Mouse (Mus musculus) c-Kit-positive CD71-positive TER-119-positive erythroid progenitor cells, embryonic 14.5 days (primary cell): Measurements from ENCODE around the gene Polr1b.
A peak's percentile ranks its signal among the peaks of the same experiment; 100 is the strongest.

ENCODE experiments used
- DNase-seq: peaks from one replicate; pipeline ENCODE4 v3.0.0-alpha.2; 2013; ENCODE audit warnings: low spot score

The Polr1b gene

DNA sequence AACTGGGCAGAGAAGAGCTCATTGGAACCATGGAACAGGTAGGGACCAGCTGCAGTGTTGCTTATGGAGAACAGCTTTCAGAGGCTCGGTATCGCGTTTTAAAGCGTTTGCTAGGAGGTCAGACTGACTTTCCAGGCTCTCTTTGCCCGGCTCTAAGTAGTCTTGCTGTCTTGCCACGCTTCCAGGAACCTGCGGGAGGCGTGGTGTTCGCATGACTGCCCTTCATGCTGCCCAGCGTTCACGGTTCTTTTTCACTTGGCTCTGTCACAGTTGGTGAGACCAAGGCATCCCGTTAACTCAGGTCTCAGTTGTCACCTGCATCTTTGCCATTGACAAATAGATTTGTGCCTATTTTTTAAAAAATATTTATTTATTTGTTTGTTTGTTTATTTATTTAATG lies 17.3 kb downstream of the Polr1b start:
- DNase-seq = no peak

DNA sequence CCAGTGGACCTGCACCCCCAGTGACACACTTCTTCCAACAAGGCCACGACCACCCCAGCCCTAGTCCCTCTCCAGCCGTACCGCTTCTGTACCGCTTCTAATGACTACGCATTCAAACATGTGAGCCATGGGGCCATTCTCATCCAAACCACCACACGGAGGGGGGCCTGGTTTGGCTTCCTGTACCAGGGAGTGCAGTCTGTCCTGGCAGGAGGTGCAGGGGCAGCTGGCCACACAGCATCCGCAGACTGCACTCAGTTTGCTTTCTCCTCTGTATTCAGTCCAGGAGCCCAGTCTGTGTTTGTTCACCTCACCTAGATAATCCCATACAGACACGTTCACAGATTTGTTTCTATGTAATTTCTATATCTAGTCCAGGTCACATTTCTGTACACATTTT lies 21.2 kb downstream of the Polr1b start:
- no peak for DNase-seq

DNA sequence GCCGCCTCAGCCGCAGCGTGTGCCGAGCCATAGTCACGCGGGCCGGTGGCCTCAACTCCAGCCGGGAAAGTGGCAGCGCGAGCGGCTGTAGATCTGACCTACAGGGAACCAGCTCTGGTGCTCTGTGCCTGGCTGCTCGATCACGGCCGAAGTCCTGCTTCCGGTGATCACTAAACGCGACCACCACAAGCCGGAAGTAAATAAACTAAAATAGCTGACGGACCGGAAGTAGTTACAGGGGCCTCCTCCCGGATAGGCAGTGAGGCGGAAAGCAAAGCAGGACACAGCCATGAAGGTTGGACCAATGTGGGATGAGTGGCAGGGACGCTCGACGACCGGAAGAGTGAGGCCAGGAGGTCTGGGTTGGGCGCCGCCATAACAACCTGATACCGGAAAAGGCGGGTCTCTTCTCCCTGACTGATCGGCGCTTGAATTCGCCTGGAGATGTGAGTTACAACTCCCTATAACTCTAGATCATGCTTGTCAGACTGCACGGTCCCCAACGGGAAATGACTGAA lies 28.7 kb downstream of the Polr1b start, which contains the start of gene Chchd5:
Gene Chchd5 (plus strand): TSS at position 289 of the 518 bp plus-strand sequence.
- peak; percentile 91 for DNase-seq

DNA sequence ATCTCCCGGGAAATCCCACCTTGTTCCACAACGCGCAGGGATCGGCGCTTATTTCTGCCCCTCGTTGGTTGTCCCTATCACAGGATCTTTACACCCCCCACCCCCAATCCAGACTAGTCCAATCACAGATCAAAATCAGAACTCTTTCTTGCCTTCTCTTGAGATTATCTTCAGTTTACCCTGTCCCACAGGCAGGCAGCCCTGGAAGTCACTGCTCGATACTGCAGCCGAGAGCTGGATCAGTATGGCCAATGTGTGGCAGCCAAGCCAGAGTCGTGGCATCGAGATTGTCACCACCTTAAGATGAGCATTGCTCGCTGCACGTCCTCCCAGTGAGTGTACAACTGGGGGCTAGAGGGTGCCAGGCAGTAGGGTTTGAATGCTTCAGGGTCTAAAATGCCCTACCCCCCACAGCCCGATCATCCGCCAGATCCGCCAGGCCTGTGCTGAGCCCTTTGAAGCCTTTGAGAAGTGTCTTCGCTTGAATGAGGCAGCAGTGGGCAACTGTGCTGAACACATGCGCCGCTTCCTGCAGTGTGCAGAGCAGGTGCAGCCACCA lies 29.3 kb downstream of the Polr1b start:
- DNase-seq = no peak

DNA sequence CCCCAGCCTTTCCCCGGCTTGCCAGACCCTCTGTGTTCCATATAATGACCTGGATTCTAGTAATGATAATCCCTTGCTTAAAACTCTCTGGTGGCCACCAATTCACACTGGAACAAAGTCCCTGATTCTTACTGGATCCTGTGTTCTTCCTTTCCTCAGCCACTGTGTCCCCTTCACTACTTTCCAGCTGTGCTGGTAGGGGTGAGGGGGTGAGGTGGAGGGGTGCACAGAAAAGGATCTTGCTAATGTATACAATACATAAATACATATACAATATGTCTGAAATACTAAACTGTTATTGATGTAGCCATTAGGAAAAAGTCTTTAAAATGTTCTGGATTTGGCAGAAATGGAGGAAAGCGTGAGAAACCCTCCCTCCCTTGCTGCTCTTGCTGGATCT lies 30.0 kb downstream of the Polr1b start:
- DNase-seq = no peak

DNA sequence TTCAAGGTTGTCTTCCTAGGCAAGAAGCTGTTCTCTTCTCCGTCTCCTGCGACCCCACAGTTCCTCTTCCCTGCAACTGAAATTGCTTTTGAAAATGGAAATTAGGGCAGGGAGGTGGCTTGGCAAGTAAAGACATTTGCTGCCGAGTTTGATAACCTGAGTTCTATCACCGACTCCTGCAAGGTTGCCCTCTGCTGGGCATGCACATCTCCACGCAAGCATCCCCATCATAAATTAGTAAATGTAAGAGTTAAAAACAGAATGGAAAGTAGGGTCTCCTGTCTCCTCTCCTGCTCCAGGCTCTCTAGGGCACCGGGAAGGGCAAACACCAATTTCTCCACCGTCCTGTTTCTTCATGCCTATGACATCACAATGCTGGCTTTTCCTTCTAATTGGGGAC lies 31.4 kb downstream of the Polr1b start:
- no peak for DNase-seq

DNA sequence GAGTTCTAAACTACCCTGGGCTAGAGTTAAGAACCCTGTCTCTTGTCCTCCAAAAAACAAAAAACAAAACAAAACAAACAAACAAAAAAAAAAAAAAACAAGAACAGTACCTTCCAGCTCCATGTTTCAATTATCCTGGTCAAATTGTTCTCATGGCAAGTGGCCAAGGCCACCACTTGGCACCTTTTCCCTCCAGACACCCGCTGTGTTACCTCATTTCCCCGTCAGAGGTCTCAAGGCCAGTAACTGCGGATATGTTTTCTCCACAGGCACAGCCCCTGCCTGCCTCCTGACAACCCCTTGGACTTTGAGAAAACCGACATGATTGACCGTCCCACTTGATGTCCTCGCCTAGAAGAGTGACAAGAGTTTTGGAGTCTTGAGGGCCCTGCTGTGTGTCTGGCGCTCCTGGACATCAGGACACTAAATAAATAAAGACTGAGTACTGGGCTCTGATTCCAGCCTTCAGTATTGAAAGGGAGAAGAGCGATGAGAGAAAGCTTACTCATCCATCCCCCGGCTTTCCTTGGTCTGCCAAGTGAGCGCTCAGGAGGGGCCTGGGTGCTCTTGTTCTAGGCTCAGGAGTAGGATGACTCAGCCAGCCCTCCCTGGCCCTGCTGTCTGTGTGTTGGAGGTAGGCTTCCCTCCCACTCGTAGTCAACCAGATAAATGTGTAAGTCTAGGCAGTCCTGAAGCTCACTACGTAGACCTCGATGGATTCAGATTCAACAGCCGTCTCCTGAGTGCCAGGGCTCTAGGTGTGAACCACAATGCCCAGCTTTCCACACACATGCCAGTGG lies 32.4 kb downstream of the Polr1b start:
- DNase-seq = no peak

DNA sequence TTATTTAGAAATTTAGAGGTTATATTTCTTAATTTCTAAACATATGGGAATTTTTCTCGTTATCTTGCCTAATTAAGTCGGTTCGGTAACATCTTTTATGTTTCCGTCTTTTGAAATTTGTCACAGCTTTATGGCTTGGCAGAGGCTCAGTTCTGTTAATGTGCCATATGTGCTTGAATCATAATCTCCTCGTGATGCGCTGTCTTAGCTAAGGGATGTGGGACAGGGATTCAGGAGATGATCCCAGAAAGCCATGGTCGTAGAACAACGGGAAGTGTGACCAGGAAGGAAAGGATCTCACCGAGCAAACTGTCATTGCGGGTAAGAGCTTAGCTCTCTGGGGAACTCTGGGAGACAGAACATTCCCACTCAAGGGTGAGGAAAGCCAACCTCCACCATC lies 39.1 kb downstream of the Polr1b start:
- no peak for DNase-seq

DNA sequence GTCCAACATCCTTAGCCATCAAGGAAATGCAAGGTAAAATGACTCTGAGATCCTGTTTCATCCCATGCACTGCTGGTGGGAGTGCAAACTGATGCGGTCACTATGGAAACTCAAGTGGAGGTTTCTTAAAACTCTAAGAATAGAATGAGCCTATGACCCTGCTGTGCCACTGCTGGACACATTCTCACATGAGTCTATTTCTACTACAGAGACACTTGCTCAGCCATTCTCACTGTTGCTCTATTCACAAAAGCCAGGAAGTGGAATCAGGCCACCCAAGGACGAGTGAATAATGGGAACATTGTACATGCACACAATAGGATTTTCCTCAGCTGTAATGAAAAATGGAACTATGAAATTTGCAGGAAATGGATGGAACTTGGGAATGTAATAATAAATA lies 48.0 kb downstream of the Polr1b start:
- no peak for DNase-seq

DNA sequence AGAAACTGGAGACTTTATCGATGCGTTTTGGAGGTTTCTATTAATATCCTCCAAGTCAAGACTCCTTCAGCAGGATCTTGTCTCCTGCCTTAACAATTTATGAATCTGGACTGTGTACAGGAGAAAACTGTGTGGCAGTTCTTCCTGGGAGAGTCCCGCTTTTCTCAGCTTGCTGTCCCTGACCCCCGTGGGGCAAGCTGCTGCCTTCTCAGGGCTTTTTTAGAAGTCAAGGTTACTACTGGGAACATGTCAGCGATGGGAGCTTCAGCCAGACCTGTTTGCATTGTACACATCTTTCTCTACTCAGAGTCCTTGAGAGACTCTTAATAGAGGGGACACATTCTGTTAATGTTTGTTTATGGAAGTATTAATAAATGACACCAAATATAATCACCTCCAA lies 49.6 kb downstream of the Polr1b start:
- DNase-seq = no peak

DNA sequence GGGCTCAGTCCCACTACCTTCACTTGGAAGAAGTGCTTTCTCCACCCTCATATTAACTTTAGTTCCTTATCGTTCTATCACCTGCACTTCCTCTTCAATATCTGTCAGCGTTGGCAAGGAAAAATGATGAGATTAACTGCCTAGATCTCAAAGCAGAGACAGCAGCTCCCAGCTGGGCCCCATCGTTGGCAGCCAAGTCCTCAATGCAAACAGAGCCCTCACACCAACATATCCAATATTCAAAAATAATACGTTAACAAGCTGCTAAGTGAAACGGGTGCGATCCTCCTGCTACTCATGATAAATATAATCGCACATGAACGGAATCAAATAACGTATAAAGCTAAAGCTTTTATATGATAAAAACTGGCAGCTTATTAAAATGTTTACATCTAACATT lies 50.3 kb downstream of the Polr1b start:
- no peak for DNase-seq

DNA sequence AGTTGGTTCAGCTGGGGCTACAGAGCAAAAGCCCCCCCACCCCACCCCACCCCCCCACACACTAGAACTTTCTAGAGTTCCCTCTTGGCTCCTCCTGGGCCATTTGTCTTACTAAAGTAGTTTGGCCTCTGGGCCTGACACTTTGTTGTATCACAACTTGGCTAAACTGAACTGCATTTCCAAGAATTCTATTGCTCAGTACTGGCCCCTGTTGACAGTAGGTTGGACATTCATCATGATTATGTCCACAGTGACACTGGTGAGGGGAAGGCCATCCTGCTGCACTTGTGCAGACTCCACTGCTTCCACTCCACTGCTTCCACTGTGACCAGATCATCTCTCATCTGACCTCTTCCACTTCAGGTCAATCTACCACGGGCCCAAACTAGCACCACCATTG lies 52.0 kb downstream of the Polr1b start:
- no peak for DNase-seq

DNA sequence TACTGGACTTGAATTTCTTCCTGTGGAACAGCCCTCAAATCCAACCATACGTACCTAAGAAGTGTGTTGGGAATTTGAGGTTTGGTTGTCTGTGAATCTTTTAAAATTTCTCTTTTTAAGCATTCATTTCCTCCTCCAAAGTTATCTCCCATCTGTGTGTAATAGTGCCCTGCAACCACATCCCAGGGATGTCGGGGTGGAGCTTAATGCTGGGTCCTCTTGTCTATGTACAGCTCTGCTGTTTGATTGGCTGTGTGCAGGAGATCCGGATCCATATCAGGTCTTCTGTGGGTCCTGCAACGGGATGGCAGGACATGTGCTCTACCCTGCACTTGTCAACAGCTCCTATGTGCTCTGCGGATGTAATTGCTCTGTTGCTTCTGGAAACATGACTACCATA lies 64.0 kb downstream of the Polr1b start:
- no peak for DNase-seq

DNA sequence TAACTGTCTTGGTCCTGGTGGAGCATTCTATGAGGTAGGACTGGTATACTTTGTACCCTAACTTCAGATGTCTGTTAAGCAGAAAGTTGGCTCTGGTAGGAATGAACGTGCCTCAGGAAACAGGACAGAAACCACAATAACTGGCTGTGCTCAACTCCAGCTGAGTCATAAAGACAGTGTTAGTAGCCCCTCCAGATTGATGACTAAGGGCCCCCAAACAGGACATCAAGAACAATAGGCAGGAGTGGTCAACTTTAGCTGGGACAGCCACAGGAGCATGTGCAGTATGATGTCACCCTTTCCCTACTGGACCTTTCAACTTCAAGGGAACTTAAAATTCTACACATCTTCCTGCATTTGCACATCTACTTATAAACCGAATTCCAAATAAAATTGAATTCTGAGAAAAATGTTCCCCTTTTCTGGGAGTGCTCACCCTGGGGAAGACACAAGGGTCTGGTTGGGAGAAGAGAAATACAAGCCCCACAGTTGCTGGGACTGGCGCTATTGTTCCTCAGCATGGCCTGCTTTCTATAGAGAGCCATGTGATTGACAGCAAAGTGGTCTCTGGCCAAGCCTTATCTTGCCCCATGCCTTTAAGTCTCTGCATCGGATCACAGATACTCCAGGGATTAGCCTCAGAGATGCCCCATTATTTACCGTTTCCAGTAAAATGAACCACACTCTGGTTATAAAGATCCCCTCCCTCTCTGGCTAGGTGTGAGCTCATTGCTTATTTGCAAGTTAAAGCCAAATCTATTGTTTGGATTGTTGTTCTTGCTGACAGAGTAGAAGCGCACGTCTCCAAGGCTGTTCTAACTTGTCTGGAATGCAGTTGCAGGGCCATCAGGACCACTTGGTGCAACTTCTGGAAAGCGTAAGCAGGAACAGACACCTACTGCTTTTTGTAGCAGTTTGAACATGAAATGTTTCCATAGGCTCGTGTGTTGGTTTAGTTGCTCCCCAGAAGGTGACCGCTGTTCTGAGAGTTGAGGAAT lies 66.0 kb downstream of the Polr1b start:
- no peak for DNase-seq

DNA sequence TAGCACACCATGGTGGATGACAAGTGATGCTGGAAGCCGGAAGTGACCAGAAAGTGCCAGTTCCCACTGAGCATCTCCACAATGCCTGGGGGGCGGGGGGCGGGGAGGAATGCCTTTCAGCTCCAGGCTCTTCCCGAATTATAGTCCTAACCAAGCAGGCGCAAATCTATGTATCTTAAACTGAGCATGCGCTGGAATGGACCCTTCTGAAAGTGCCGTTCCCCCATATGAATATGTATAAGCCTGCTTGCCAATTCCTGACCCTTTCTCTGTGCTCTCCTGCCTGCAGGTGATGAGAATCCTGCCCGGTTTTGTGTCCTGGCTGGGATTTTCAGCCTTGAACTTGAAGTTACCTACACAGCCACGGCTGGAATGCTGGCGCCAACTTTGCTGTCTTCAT lies 72.6 kb downstream of the Polr1b start:
- DNase-seq = no peak

DNA sequence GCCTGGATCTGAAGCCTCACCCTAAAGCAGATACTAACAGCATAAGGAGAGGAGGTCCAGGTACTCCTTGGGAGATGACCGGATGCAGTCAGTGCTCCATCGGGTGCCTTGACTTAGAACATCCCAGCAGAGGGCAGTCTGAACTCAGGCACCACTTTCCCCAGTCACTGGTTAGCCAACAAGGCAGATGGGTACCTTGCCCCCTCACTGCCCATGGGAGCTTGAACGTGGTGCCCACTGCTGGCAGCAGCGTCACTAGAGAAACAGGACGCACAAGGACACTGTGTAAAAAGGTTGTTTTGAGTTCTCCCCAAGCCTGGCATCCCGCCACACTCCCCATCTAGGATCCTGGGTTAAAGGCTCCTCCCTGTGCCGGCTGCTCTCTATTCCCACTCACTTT lies 73.7 kb downstream of the Polr1b start:
- DNase-seq = no peak

DNA sequence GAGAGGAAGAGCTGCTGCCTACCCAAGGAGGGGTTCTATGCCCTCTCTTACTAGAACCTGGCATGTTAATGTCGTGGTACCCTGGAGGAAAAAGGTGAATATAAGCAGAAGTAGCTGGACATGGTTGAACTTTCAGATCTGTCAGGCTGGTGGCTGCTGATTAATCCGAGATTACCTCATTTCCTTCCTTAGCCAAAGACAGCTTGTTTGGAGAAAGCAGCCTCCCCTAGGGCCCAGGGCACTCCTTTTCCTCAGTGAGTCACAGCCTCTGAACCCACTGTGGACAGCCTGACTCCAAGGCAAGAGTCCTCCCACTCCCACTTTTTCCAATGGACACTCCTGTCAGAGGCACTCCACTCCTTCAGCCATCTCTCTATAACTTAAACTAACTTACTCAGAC lies 74.8 kb downstream of the Polr1b start:
- no peak for DNase-seq
